Mouse (Mus musculus) forebrain, embryonic 14.5 days (tissue): ENCODE measurements around the gene Kri1. TPM values are rescaled to one million over a fixed set of nuclear protein-coding genes. Genes with fewer than 3 reads are reported as not detected.
"Not testable (repeated sequence)": the region's sequence is repeated elsewhere in the genome, so short reads cannot be mapped to it uniquely, and the experiment has no call there.

Experiments used
- ATAC-seq: fragments of 200-750 bp; cut with Nextera tagmentation; 2 replicates; pipeline ENCODE4 v1.8.0; 2017; ENCODE audit warnings: mild to moderate bottlenecking, moderate library complexity
- DNase-seq: peaks from one replicate; pipeline ENCODE4 v3.0.0-alpha.2; 2015; ENCODE audit warnings: low spot score
- H3K27ac ChIP-seq: fragments of 300-500 bp; sonication (generic); 2 replicates; pipeline ENCODE4 v1.5.1; 2014; ENCODE audit warnings: low read depth, mild to moderate bottlenecking, control low read depth, low read length, moderate library complexity
- H3K27me3 ChIP-seq: fragments of 300-500 bp; sonication (generic); replicated peaks from 2 replicates; pipeline ENCODE4 v1.6.1; 2014; ENCODE audit warnings: low read length, control low read depth, mixed read lengths; ENCODE audit not compliant: control insufficient read depth, insufficient read depth
- H3K36me3 ChIP-seq: fragments of 300-500 bp; sonication (generic); 2 replicates; pipeline ENCODE4 v1.6.1; 2014; ENCODE audit warnings: low read length, control low read depth; ENCODE audit not compliant: control insufficient read depth, insufficient read depth
- H3K4me1 ChIP-seq: fragments of 300-500 bp; sonication (generic); 2 replicates; pipeline ENCODE4 v1.6.1; 2014; ENCODE audit warnings: antibody characterized with exemption, low read length, control low read depth; ENCODE audit not compliant: control insufficient read depth, insufficient read depth
- H3K4me2 ChIP-seq: fragments of 300-500 bp; sonication (generic); 2 replicates; pipeline ENCODE4 v1.6.1; 2014; ENCODE audit warnings: mild to moderate bottlenecking, control low read depth, low read length
- H3K4me3 ChIP-seq: fragments of 300-500 bp; sonication (generic); 2 replicates; pipeline ENCODE4 v1.5.1; 2014; ENCODE audit warnings: low read depth, low read length, control low read depth
- H3K9ac ChIP-seq: fragments of 300-500 bp; sonication (generic); 2 replicates; pipeline ENCODE4 v1.6.1; 2014; ENCODE audit warnings: mild to moderate bottlenecking, low read length, control low read depth, moderate library complexity
- H3K9me3 ChIP-seq: fragments of 300-500 bp; sonication (generic); replicated peaks from 2 replicates; pipeline ENCODE4 v1.6.1; 2016; ENCODE audit warnings: low read length, control low read depth, mixed read lengths; ENCODE audit not compliant: control insufficient read depth
- WGBS: fragments of 180-500 bp; shearing (Covaris S2); extraction: QIAGEN DNeasy Blood & Tissue Kit; methylation state at CpG from one replicate; pipeline ENCODE4 v1.1.7; 2014; 5-methylcytosine and 5-hydroxymethylcytosine counted together
- polyA plus RNA-seq: library from polyadenylated mRNA; unstranded; fragments of >200 nt; fragmentation: Nextera tagmentation; extraction: Ambion mirVana; gene quantifications from 2 replicates; pipeline ENCODE4 v1.2.1, GENCODE M21; 2014

The Kri1 gene
- polyA plus RNA-seq, 1 experiment from 2014 or later: 9.8 TPM

DNA sequence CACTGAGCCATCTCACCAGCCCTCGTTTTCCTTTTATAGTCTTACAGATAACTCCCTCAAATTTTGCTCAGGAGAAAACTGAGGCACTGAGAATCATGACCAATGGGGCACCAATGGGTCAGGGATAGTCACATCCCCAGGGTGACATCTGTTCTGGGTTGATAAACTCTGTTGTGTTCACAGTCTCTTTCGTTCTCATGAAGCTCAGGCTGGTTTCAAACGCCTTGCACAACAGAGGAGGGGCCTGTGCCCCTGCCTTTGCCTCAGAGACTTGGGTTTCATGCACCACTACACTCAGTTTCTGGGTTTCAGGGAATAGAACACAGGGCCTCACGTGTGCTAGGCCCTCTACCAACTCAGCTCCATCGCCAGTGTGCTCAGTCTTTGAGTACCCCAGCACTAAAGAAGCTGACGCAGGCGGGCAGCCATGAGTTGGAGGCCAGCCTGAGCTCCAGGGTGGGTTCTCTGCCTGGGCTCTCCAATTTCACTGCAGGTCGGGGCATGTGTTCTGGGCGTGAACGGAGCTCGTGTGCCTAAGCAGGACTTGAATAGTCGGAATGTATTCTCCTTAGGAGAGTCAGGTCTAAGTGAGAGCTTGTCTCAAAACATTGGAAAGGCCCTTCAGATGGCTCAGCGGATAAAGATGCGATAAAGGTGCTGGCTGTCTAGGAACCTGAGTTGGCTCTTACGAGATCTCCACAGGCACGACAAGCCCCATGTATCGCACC lies 23.3 kb downstream of the Kri1 start:
- H3K9me3 ChIP-seq: no peaks in the 10 kb centered on the region
- WGBS: 17% methylated on average over 17 of the region's 17 CpGs
- peak overlapping the region; percentile 58 for H3K9ac ChIP-seq
- DNase-seq (no peak), ATAC-seq (no peak; the same call in none of the 2 replicates)
- H3K4me1 ChIP-seq: peaks cover 8% of the 10 kb centered on the region
- peak overlapping the region; percentile 88 for H3K4me3 ChIP-seq
- H3K4me2 ChIP-seq: peak overlapping the region; percentile 89
- H3K36me3 ChIP-seq: peaks cover 26% of the 10 kb centered on the region
- H3K27ac ChIP-seq: peak overlapping the region; percentile 56; the same call in 1 of the 2 replicates
- H3K27me3 ChIP-seq: 0 out of 2 replicates have a peak, but pooled peaks cover 3% of the 10 kb centered on the region

DNA sequence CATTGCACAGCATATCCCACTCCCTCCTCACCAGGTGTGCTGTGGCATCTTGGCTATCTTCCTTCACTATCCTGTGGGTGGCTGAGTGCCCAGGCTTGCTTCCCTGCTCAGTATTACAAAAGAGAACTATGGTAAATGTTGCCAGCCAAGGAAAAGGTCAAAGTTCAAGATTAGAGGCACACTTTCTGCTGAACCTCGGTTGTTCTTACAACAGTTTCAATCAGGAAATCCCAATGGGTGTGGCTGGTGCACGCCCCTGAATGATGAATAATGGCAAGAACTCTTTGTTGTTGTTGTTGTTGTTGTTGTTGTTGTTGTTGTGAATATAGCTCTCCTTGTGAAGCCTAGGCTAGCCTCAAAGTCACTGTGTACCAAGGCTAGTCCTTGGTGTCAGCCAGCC lies 25.9 kb downstream of the Kri1 start:
- H3K27me3 ChIP-seq: 0 out of 2 replicates have a peak, but pooled peaks cover 3% of the 10 kb centered on the region
- H3K27ac ChIP-seq: no peak overlapping the region

DNA sequence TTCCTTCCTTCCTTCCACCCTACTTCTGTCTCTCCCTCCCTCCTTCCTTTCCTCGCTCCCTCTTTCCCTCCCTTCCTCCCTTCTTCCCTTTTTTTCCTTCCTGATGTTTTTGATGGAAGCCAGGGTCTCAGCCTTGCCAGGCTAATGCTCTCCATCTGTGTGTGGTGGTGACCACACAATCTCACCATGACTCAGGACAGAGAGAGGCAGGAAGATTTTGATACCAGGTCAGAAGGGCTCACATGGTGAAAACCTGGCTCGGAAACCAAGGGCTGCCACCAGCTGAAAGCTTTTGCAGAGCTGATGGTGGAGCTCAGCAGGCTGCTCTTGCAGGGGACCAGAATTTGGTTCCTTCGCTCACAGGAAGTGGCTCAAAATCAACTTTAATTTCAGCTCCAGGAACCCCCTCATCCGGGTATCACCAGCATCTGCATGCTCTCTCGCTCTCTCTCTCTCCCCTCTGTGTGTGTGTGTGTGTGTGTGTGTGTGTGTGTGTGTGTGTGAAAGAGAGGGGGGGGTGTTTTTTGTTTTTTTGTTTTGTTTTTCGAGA lies 27.2 kb downstream of the Kri1 start:
- no peaks in the 10 kb centered on the region for H3K36me3 ChIP-seq
- 0 out of 2 replicates have a peak, but pooled peaks cover 3% of the 10 kb centered on the region for H3K27me3 ChIP-seq
- 81% methylated on average over 6 of the region's 6 CpGs for WGBS
- no peaks in the 10 kb centered on the region for H3K9me3 ChIP-seq
- no peak for DNase-seq
- H3K4me3 ChIP-seq: no peak overlapping the region
- no peak overlapping the region for H3K9ac ChIP-seq
- H3K4me1 ChIP-seq: no peaks in the 10 kb centered on the region; the same call in 1 of the 2 replicates
- ATAC-seq: no peak
- H3K4me2 ChIP-seq: no peak overlapping the region
- no peak overlapping the region for H3K27ac ChIP-seq

More for the DNA sequence above, 25.9 kb downstream of the Kri1 start:
- Histone ChIP-seq H3K4me1 (peaks cover 8% of the 10 kb centered on the region), H3K4me2 (no peak overlapping the region), H3K36me3 (peaks cover 3% of the 10 kb centered on the region; the same call in 1 of the 2 replicates), H3K9ac (no peak overlapping the region), H3K4me3 (no peak overlapping the region), H3K9me3 (no peaks in the 10 kb centered on the region)
- DNase-seq (no peak), ATAC-seq (no peak)
- 55% methylated on average over 2 of the region's 2 CpGs for WGBS

DNA sequence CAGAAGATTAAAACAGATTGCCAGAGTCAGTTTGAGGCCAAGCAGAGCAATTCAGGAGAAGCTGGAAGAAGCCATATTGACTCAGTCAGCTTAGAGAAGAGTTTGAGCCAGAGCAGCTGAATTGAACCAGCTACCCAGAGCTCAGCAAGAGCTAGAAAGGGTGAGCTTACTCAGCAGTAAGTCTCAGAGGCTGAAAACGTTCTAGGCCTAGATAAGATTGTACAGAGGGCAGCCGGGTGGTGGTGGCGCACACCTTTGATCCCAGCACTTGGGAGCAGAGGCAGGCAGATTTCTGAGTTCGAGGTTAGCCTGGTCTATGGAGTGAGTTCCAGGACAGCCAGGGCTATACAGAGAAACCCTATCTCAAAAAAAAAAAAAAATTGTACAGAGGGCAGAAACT lies 31.4 kb downstream of the Kri1 start:
- not testable (repeated sequence) for H3K9me3 ChIP-seq, ATAC-seq, H3K27me3 ChIP-seq, H3K36me3 ChIP-seq, H3K4me1 ChIP-seq, H3K4me2 ChIP-seq, DNase-seq, H3K4me3 ChIP-seq, H3K9ac ChIP-seq, H3K27ac ChIP-seq
- WGBS: 86% methylated on average over 4 of the region's 4 CpGs

DNA sequence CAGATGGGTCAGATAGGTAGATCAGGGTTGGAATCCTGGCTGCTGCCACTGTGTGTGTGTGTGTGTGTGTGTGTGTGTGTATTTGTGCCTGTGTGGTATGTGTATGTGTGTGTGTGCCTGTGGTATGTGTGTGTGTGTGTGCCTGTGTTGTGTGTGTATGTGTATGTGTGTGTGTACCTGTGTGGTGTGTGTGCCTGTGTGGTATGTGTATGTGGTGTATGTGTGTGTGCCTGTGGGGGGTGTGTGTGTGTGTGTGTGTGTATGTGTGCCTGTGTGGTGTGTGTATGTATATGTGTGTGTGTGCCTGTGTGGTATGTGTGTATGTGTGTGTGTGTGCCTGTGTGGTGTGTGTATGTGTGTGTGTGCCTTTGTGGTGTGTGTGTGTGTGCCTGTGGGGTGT lies 33.1 kb downstream of the Kri1 start:
- Histone ChIP-seq H3K9me3 (no peaks in the 10 kb centered on the region), H3K27me3 (peaks cover 13% of the 10 kb centered on the region), H3K36me3 (no peaks in the 10 kb centered on the region), H3K4me1 (no peaks in the 10 kb centered on the region), H3K4me2 (no peak overlapping the region), H3K9ac (no peak overlapping the region), H3K27ac (no peak overlapping the region), H3K4me3 (no peak overlapping the region)
- DNase-seq (no peak), ATAC-seq (no peak)

DNA sequence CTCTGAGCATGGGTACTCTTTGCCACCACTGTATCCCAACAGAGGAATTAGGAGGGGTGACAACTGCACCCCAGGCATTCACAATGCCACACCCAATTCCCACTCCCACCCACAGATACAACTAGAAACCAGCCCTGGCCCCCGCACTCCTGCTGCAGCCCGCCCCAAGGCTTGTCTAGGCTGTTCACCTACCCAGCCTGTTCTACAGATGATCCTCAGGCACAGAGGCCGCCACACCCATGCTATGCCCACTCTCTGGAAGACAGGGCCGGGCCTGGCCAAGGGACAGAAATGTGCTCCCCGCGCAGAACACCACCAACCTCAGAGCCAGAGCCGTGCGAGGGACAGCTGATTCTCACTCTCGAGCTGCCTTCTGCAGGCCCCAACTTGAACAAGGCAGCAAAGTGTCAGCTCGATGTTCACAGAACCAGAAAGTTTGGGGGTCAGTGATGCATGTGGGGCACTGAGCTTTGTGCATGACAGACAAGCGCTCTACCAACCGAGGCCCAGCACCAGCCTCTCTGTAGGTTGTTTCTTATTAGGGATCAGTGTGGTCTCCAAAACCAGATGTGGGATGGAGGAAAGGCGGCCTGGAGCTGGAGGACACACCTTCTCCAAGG lies 36.5 kb downstream of the Kri1 start:
- Histone ChIP-seq H3K4me1 (no peaks in the 10 kb centered on the region), H3K9me3 (no peaks in the 10 kb centered on the region), H3K4me2 (no peak overlapping the region), H3K27me3 (peaks cover 37% of the 10 kb centered on the region), H3K4me3 (no peak overlapping the region), H3K36me3 (no peaks in the 10 kb centered on the region), H3K27ac (no peak overlapping the region), H3K9ac (no peak overlapping the region)
- ATAC-seq (no peak), DNase-seq (no peak)
- 75% methylated on average over 13 of the region's 13 CpGs for WGBS

DNA sequence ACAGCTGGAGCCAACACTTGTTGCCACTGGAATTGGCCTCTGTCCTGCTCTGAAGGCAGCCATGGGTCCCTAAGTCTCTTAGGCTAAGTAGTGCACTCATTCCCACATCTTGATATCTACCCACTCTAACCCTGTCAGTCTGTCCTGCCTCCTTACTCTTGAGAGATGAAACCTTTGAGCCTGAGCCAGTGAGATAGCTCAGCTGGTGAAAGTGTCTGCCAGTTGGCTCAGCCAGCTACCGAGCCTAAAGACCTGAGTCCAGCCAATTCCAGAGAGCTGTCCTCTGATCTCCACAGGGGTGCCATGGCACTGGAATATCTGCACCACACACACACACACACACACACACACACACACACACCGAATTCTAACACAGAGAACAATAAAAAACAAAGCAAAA lies 37.3 kb downstream of the Kri1 start:
- no peak overlapping the region for H3K27ac ChIP-seq
- peaks cover 44% of the 10 kb centered on the region for H3K27me3 ChIP-seq
- DNase-seq: no peak
- no peak for ATAC-seq
- no peaks in the 10 kb centered on the region for H3K9me3 ChIP-seq
- no peaks in the 10 kb centered on the region for H3K36me3 ChIP-seq
- no peaks in the 10 kb centered on the region for H3K4me1 ChIP-seq
- 50% methylated on average over 2 of the region's 2 CpGs for WGBS
- no peak overlapping the region for H3K9ac ChIP-seq
- no peak overlapping the region for H3K4me2 ChIP-seq
- no peak overlapping the region for H3K4me3 ChIP-seq

DNA sequence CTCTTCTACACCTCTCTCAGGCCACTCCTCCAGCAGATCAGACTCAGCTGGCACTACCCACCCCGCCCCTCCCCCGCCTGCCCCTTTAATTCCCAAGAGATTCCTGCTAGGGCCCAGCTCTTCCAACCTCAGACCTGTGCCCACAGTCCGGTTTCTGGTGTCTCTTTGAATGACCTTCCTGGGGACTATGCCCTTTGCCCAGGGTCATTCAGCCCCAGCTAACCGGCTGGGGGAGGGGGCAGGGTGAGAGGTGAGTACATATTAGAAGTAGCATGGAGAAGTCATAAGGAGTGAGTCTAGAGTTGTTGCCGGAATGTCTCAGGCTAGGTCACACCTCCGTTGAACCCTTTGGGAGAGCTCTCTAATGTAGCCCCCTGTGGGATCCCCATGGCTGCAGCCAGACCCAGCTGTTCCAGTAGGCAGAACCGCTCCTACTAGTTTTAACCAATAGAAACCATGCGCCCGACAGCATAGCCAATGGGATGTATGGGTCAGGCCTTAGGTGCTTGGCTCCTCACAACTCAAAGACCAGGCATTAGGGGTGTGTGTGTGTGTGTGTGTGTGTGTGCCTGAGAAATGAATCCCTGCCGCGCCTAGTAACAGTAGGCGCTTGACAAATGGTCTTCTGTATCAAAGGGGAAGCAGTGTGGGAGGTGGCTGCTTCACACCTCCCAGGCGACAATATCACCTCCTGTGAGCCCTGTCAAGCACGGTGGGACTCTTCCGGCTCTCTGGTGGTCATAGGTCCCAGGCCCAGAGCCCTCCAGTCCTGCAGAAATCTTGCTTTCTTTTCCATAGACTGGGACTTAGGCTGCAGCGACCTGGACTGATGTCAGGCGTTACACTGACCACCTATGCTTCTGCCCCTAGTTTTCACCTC lies 37.9 kb downstream of the Kri1 start:
- Histone ChIP-seq H3K9me3 (no peaks in the 10 kb centered on the region), H3K36me3 (no peaks in the 10 kb centered on the region), H3K9ac (no peak overlapping the region), H3K4me1 (no peaks in the 10 kb centered on the region), H3K4me2 (no peak overlapping the region), H3K27ac (no peak overlapping the region), H3K4me3 (no peak overlapping the region), H3K27me3 (peaks cover 51% of the 10 kb centered on the region)
- no peak for DNase-seq
- 48% methylated on average over 17 of the region's 17 CpGs for WGBS
- no peak for ATAC-seq
